Mouse (Mus musculus) lung, adult 2 months (tissue): ENCODE results near the gene Zfr2.
A peak's percentile ranks its signal among the peaks of the same experiment; 100 is the strongest.

Experiments
- CTCF ChIP-seq: fragments of 200-500 bp; IDR thresholded peaks from 2 replicates; pipeline ENCODE4 v1.5.1; 2011; ENCODE audit warnings: mild to moderate bottlenecking, low read length, control low read depth; ENCODE audit not compliant: insufficient read depth
- POLR2A ChIP-seq: fragments of 200-500 bp; IDR thresholded peaks from 2 replicates; pipeline ENCODE4 v1.6.1; 2011; ENCODE audit warnings: low read depth, mild to moderate bottlenecking, control low read depth, low read length, borderline replicate concordance; ENCODE audit errors: extremely low read depth

DNA sequence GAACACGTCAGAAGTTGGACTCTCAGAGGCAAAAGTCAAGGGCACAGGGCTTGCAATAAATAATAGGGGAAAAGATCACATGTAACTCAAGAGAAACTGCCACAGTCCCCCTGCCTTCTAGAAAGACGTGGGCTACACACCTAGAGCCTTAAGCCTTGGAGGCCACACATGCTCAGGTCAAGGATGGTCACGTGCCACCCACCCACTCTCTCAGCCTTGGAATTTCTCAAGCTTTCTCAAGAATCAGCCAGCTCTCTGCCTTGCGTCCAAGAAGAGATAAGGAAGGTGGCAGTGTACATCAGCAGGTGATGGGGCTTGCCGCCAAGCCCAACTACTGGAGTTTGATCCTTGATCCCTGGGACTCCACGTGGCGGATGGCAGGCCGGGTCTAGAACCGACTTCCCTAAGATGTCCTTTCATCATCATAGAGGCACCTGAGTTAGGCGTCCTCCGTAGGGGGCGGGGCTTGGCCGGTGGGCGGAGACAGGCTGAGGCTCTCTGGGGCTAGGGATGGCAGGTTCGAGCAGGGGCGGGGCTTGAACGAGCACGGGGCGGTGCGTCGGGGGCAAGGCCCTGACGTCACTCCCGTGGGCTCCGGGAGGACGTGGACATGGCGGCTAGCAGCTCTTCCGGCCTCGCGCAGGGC lies at the start of gene Zfr2:
- TF ChIP-seq CTCF (no peak), POLR2A (peak; percentile 83; the same call in 1 of the 2 replicates)
